ENCODE assay signal across 16 mouse cellular contexts in genomic region chr7:80453121-80453520, GRCm38 (mm10).
"Had no signal": no experiment of that assay in that cellular context is flagged by ENCODE, and none has a peak within 500 bp of the region (broad histone marks: within the 10 kb centered on the region; RNA-seq: fewer than 3 reads in every experiment).

No protein-coding gene starts in this region.

- DNase-seq: lung, postnatal 14 days; lung, postnatal 36 days; right cerebral cortex, postnatal 14 days; thymus, adult 2 months; thymus, postnatal 25 days; thymus, postnatal 4 days had no signal

- H3K9ac ChIP-seq: lung, embryonic 15.5 days; midbrain, embryonic 13.5 days; midbrain, embryonic 15.5 days; neural tube, embryonic 12.5 days; stomach, embryonic 15.5 days had no signal

- H3K27me3 ChIP-seq: lung, embryonic 15.5 days; megakaryocyte, embryonic 14.5 days; midbrain, embryonic 13.5 days; midbrain, embryonic 15.5 days; neural tube, embryonic 12.5 days; stomach, embryonic 15.5 days had no signal

- H3K9me3 ChIP-seq: lung, embryonic 15.5 days; megakaryocyte, embryonic 14.5 days; midbrain, embryonic 13.5 days; midbrain, embryonic 15.5 days; neural tube, embryonic 12.5 days; stomach, embryonic 15.5 days had no signal

- H3K4me1 ChIP-seq: midbrain, embryonic 13.5 days; midbrain, embryonic 15.5 days; neural tube, embryonic 12.5 days had no signal

- H3K4me3 ChIP-seq: lung, embryonic 15.5 days; megakaryocyte, embryonic 14.5 days; midbrain, embryonic 13.5 days; midbrain, embryonic 15.5 days; neural tube, embryonic 12.5 days; stomach, embryonic 15.5 days had no signal

- ATAC-seq: lung, postnatal 0 days; midbrain, embryonic 13.5 days; midbrain, embryonic 15.5 days had no signal

- H3K36me3 ChIP-seq: midbrain, embryonic 15.5 days; stomach, embryonic 15.5 days had no signal

- H3K4me2 ChIP-seq: lung, embryonic 15.5 days; midbrain, embryonic 11.5 days; midbrain, embryonic 13.5 days; midbrain, embryonic 15.5 days; neural tube, embryonic 12.5 days; stomach, embryonic 15.5 days had no signal

- H3K27ac ChIP-seq: lung, embryonic 15.5 days; macrophage; midbrain, embryonic 13.5 days; midbrain, embryonic 15.5 days; neural tube, embryonic 12.5 days; stomach, postnatal 0 days had no signal
